Mouse (Mus musculus) retina, postnatal 1 day (tissue): ENCODE results near the gene Zfp579.
A peak's percentile ranks its signal among the peaks of the same experiment; 100 is the strongest.

Experiments used
- DNase-seq: peaks from one replicate; pipeline ENCODE4 v3.0.0-alpha.2; 2012

Zfp579 gene

DNA sequence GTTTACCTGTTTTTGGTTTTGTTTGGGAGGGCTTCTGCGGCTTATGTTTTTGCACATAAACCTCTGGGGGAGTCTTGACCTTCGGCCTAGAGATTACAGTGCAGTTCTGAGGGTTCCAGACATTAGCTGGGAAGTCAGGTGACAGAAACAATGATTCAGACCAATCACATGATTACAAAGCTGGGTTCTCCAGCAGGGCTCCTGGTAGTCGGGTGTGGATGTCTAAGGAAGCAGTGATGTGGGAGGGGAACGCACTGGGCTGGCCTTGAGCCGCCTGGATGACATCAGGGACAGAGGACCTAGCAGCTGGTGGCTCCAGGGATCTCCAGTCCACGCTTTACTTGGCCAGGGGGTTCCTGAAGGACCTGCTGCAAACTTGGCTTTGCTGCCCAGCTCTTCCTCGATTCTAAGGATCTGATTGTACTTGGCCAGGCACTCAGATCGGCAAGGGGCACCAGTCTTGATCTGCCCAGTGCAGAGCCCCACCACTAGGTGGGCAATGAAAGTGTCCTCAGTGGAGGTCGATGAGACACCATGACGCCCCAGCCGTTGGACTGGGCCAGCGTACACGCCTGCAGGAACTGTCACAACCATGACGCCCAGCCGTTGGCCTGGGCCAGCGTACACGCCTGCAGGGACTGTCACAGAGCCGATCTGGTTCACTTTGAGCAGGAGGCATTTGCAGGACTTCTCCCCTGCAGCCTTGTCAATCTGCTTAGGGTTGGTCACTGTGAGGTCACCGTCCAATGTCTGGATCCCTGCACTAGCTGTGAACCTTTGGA, 45.2 kb downstream of the Zfp579 start:
- DNase-seq: no peak

DNA sequence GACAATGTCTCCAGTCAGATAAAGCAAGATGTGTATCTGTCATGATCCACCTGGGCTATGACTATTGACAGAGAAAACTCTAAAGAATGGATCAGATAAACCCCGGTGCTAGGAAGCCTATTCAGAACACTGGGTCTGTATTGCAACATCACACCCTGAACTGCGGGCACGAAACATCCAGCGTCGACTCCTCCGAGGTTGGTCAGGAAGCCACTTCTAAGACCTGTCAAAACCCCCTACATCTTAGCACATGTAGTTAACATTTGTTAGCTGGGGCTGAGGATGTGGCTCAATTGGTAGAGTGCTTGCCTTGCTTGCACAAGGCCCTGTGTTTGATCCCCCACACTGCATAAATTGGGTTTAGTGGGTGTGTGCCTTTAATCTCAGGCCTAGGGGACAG, 47.6 kb downstream of the Zfp579 start:
- no peak for DNase-seq

DNA sequence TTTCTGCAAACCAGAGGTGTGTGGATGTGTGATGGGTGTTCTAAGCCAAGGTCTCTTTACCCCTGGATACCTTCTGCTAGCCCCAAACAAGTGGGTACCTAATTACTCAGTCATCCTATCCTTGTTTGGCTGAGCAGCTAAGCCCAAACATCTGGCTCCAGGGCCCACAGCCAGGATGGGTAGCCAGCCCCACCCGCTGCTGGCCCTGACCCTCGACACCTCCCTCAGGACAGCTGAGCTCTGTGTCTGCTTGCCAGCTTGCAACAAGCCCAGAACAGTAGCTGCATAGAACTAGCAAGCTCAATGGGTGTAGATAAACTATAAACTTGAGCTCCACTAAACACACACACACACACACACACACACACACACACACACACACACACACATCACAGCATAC, 48.1 kb downstream of the Zfp579 start:
- DNase-seq: no peak

DNA sequence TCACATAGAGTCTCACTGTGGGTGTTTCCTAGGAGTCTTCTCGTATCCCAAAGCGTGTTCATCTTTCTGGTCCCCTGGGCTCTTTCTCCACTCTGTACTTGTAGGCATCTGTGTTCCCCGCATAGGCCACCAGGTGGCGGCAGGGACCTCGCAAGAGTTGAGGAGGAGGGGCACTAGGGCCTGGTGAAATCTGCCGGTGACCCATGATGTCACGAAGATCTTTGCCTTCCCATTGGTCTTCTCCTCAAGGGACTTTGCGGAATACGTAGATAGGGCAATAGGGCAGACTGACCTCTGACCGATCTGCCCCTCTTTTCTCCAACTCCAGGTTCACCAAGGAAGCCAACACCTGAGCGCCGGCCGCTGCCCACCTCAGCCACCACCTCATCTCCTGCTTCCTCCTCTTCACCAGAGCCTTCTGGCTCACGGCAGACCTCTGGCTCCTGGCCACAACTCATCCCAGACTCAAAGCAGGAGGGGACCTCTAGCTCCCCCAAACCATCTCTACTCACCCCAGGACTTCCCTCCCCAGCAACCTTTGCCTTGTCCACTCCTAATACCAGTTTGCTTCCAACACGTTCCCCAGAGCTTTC, 52.6 kb downstream of the Zfp579 start:
- DNase-seq: peak; percentile 94

DNA sequence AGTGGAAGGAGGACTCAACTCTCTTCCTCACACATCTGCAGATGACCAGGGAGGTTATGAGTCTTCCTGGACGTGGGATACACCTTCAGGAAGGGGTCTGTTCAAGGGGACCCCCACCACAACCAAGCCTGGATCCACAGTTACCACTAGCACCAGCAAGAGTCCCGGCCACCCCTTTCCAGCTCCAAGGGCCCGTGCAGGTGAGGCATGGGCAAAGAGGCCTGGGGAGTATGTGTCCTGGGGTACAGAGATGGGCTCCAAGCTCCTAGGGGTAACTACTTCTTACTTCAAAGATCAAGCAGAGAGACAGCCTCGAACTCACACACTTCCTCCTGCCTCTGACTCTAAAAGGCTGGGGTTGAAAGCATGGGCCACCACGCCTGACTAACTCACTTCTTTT, 53.3 kb downstream of the Zfp579 start:
- no peak for DNase-seq

DNA sequence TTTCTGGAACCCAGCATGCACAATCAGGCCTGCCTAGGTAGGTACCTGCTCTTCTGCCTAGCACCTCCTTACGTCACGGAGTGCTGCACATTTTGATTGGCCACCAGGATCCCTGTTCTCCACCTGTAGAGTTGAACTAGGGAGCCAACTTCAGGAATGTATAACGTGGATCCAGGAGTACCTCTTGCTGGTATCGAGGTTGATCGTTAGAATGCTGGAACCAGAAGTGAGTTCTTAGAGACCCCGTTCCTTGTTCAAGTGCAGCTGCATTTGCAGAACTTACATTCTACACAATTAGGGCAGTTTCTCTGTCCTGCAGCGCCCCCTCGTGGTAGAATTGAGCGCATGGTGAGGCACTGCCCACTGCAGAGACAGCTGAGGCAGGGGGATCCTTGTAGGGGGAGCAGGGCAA, 55.9 kb downstream of the Zfp579 start:
- peak; percentile 86 for DNase-seq

DNA sequence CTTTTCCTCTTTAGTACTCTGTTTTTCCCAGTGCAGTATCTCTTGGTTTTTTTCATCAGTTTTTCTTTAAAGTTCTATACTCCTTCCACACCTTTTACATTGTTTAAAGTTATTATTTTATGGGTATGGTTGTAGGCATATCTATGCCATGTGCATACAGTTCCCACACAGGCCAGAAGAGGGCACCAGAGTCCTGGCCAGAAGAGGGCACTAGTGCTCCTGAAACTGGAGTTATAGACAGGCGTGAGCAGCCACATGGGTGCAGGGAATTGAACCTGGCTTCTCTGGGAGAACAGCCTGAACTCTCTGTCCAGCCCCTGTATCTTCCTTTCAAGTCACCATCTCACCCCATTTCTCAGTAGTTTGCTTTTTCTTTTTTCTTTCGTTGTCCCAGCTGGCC, 57.5 kb downstream of the Zfp579 start:
- DNase-seq: peak; percentile 72

DNA sequence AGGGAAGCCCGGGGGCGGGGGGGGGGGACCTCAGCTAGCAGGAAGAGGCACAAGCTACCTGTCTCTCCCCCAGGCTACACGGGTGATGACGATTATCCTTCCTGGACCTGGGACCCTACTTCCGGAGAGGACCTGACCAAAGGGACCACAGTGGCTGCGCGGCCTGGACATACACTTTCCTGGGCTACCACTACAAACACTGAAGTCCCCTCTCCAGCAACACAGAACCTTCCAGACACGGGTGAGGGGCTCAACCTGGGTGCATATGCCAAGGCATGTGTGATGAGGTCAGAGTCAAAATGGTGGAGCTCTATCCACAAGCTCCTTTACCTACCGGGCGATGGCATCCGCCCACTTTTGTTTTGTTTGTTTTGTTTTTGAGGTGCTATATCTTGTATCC, 58.6 kb downstream of the Zfp579 start:
- DNase-seq: no peak

DNA sequence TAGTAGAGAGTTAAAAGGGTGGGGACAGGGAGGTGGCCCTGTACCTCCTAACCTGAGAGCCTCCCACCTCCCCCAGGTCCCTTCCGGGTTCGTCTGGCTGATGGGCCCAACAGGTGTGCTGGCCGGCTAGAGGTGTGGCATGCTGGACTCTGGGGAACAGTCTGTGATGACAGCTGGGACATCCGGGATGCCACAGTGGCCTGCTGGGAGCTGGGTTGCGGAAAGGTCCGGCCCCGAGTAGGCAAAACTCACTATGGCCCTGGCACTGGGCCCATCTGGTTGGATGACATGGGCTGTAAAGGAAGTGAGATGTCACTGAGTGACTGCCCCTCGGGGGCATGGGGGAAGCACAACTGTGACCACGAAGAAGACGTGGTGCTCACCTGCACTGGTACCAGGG, 59.1 kb downstream of the Zfp579 start:
- DNase-seq: no peak

DNA sequence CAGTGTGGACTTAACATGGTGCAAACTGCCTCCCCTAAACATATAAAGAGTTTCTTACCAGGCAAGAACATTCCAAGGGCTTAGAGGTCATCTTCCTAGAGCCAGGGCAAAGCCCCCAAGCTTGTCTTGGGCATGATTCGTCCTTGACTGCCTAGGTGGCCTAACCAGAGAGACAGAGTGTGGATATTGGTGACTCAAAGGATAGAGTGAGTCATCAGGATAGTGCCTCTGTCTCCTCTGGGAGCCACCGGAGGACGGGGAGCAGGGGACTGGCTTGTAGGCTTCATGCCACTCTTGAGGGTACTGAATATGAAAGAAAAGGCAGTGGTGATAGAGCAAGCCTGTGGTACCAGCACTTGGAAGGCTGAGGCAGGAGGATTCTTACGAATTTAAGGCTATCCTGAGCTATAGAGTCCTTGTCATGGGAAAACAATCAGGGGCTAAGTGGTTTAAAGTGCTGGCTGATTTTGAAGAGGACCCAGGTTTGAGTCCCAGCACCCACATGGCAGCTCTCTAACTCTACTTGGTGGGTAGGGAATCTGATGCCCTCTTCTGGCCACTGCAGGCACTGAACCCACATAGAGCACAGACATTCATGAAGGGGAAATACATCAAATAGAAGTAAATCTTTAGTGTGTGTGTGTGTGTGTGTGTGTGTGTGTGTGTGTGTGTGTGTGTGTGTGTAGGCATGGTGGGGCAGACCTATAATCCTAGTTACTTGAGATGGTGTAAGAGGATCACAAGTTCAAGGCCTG, 61.6 kb downstream of the Zfp579 start:
- DNase-seq: no peak
